Mouse (Mus musculus): Measurements from ENCODE around the gene Cdkal1.

Cdkal1 gene

DNA sequence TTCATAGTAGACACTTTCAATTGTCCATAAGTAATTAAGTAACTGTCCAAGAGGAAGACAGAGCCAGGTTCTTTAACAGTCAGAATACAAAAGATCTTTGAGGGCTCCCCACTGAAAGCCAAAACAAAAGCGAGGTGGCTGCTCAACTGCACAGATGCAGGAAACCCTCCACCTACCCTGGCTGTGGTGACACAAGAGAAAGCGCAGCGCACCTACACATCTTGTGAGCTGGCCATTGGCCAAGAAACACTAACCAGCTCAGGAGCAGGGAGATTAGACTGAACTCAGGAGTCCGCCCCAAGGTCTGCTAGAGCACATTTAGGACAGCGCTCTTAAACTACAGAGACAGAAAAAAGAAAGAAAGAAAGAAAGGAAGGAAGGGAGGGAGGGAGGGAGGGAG lies 226.9 kb downstream of the Cdkal1 start:
- no peak for DNase-seq (ENCODE audit: low read depth, low spot score)

DNA sequence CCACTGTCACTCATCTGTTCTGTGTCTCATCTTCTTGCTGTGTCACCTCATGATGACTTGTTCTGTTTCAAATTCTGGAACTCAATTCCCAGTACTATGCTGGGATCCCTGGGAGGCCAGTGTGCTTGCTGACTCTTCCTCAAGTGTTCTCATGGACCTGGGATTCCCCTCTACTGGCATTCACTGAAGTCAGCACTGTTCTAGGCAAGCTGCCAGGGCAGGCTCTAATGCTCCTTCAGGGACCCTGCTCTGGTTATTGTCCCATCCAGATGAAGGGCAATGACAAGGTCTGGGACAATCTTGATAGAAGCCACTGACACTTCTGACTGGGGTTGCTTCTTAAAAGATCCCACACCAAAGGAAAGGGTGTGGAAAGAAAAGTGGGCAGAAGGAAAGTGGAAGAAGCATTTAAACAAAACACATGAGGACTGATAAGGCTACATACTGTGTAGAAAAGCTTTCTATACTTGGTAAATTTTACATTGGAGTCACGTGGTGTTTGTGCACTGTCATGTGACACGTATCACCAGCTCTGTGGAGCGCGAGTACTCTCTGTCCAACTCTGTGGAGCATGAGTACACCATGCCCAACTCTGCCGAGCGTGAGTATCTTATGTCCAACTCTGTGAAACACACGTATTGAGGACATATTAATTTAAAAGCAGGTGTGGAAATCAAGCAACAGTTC lies 227.9 kb downstream of the Cdkal1 start:
- no peak for DNase-seq (ENCODE audit: low read depth, low spot score)

GRCm38 (mm10) chr13:29624929-29625328 lies 230.5 kb downstream of the Cdkal1 start:
- no peak for DNase-seq (ENCODE audit: low read depth, low spot score)

DNA sequence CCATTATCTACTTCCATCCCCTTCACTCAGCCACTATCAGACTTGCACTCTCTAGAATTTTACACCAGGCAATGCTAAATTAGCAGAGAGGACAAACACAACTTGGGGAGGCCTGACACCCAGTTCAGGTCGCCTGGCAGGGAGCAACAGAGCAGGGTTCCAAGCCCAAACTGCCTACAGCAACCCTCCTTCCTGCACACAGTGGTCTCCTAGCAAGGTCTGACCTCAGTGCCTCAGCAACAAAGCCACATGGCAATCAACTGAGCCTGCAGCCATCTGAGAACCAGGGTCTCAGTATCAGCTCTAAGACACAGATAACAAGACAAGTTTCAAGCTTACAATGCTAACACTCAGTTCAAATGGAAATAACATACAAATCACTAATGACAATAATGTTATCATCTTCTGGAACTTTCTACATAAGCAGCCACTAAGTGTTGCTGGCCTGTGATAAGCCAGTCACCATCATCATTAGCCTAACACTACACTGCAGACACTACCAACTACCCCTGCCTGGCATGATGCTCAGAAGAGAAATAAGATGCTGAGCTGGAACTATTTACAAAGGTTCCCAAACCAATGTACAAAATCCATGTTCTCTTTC lies 231.7 kb downstream of the Cdkal1 start:
- no peak for DNase-seq (ENCODE audit: low read depth, low spot score)

DNA sequence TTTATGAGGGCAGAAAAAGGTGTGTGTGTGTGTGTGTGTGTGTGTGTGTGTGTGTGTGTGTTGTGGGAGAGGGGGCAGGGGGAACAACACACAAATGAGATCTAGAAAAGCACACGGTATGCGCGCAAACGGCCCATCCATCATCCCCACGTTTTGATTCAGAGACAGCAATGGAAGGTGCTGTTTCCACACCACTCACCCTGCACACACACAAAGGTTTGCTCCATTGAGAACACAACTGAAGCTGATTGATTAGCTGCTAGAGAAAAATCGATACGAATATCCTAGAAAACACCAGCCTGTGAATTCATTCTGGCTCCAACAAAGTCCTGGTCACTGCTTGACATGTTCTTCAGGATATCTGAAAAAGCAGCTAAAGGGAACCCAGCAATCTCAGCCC lies 233.6 kb downstream of the Cdkal1 start:
- no peak for DNase-seq (ENCODE audit: low read depth, low spot score)

GRCm38 (mm10) chr13:29621363-29621762 lies 234.1 kb downstream of the Cdkal1 start:
- DNase-seq (ENCODE audit: low read depth, low spot score) = no peak

- DNase-seq (ENCODE audit: low read depth, low spot score) = no peak
These were observed 234.6 kb downstream of the Cdkal1 start for GRCm38 (mm10) chr13:29620826-29621225.

- DNase-seq (ENCODE audit: low read depth, low spot score) = no peak
These were observed 238.8 kb downstream of the Cdkal1 start for GRCm38 (mm10) chr13:29616654-29617171.

- no peak for DNase-seq (ENCODE audit: low read depth, low spot score)
These were observed 239.5 kb downstream of the Cdkal1 start for GRCm38 (mm10) chr13:29615987-29616386.

DNA sequence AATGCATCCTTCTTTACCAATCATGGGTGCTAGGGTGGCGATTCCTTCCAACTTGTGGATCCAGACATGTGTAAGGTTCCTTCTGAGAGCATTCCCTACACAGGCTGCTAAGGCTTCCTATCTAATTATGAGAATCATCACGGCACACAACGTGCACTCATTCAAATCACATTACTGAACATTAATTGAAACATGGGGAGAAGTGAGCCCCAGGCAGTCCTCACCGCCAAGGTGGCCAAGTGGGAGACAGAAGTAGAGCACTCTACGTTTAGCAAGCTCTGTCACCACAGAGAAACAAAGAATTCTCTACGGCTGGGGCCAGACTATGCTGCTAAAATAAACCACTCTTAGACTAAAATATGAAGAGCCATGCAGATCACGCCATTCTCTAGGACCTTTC lies 240.4 kb downstream of the Cdkal1 start:
- no peak for DNase-seq (ENCODE audit: low read depth, low spot score)

GRCm38 (mm10) chr13:29610051-29610931 lies 245.2 kb downstream of the Cdkal1 start:
- DNase-seq (ENCODE audit: low read depth, low spot score) = no peak

DNA sequence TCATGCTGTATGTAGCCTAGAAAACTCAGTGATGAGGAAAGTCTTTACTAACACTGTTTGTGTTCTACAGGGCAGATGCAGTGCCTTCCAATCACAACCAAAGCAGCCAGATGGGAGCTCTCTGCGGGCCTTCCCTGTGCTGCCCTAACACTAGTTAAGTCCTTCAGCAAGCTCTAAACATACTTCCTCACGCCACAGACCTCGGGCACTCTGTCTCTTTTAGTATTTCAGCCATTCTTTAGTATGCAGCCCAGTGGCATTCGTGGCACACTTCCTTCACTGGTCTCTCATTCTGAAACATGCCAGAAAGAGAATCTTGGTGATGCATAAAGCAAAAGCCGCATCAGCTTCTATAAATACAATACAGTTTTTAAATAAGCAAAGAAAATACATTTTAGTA lies 246.0 kb downstream of the Cdkal1 start:
- DNase-seq (ENCODE audit: low read depth, low spot score) = no peak

GRCm38 (mm10) chr13:29604241-29604640 lies 251.2 kb downstream of the Cdkal1 start:
- DNase-seq (ENCODE audit: low read depth, low spot score) = peak; percentile 76

DNA sequence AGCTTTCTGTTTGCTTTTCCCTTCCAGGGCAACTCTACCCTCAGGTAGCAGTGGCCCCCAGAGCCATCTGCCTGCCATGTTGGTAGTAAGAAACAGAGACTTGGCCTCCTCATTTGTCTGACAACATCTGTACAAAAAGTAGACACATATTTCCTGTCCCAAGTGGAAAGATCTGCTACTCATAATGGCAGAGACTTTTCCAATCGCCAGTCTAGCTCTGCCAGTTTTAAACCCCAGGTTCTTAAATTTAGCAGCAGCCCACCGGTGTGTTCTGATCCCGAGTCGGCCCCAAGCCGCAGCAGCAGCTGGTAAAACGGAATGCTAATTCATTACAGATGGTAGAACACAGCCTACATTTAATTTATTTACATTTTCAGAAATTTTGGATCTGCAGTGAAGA lies 251.9 kb downstream of the Cdkal1 start:
- peak; percentile 65 for DNase-seq (ENCODE audit: low read depth, low spot score)

DNA sequence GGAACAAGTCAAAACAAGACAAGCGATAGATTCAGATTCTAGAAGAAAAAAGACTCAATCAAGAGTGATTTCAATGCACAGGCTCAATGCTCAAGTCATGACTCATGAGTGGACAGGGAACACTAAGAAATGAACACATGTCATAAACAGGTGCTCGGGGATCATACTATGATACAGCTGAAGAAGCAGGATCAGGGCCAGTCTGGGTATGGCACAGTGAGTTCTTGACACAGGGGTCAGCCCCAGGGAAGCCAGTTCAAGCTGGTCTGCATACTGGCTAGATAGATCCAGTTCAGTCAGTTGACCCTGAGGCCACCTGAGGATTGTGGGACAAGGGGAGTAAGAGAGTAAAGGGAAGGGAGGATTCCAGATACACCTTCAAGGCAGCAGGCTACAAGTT lies 254.4 kb downstream of the Cdkal1 start:
- no peak for DNase-seq (ENCODE audit: low read depth, low spot score)

DNA sequence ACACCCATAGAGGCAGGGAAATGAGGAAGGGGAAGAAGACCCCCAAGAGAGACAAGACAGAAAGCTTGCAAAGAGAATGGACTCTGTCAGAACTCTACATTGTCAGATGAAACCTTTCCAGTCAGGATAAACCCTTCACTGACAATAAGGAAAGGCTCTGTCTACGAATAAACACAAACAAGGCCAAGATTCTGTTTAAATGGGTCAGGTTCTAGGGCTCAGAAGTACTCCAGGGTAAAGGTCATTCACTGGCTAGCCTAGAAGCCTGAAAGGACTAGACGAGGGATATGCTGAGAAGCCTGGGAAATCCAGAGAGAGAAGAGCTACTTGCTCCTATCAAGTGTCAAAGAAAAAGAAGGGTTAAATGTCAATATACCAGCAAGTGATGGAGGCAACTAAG lies 255.8 kb downstream of the Cdkal1 start:
- no peak for DNase-seq (ENCODE audit: low read depth, low spot score)

- DNase-seq (ENCODE audit: low read depth, low spot score) = no peak
These were observed 258.7 kb downstream of the Cdkal1 start for GRCm38 (mm10) chr13:29596735-29597134.

- no peak for DNase-seq (ENCODE audit: low read depth, low spot score)
These were observed 262.4 kb downstream of the Cdkal1 start for GRCm38 (mm10) chr13:29593096-29593495.

GRCm38 (mm10) chr13:29590685-29591084 lies 264.8 kb downstream of the Cdkal1 start:
- no peak for DNase-seq (ENCODE audit: low read depth, low spot score)

GRCm38 (mm10) chr13:29590164-29590563 lies 265.3 kb downstream of the Cdkal1 start:
- DNase-seq (ENCODE audit: low read depth, low spot score) = no peak

GRCm38 (mm10) chr13:29588693-29589092 lies 266.8 kb downstream of the Cdkal1 start:
- no peak for DNase-seq (ENCODE audit: low read depth, low spot score)

Measured in forelimb bud, embryonic 11.5 days (tissue).